Mouse (Mus musculus): ENCODE measurements around the gene Lbh.

Lbh gene

DNA sequence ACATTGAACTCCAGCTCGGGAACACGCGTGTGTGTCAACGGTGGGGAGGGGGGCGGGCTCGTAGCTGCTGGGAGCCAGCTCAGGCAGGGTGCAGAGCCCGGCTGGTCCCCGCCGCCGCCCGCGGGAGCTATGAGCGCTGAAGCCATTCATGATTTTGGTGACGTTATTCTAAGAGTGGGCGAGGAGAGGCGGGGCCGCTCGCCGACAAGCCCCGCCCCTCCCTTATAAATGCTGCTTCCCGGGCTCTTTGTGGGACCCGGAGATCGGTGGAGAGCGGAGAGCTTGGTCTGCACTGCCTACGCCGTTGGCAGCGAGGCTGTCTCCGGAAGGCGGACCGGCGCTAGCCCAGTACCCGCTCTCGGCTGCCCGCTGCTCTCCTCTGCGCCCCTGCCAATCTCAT is at the start of gene Lbh:
Gene Lbh (plus strand): TSS at position 253 of the 400 bp plus-strand sequence.
- DNase-seq (ENCODE audit: low spot score) = peak; percentile 80

DNA sequence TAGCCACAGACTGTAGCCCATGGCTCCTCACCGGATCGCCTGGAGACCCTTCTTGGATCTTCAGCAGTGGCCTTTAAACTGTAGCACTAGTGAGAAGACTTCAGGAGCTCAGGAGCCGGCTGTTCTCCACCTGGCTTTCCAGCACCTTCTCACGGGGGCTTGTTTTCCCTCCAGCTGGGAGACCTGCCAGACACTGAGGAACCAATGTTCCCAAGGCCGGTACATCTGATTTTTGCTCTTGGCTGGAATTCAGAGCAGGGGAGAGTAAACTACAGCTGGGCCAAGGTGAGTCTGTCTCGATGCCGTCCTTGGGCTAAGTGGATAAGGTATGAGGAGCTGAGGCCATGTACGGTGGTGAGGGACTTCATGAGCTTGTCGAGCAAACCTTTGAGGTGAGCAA is 39.1 kb upstream of the Lbh start:
- no peak for DNase-seq (ENCODE audit: low spot score)

DNA sequence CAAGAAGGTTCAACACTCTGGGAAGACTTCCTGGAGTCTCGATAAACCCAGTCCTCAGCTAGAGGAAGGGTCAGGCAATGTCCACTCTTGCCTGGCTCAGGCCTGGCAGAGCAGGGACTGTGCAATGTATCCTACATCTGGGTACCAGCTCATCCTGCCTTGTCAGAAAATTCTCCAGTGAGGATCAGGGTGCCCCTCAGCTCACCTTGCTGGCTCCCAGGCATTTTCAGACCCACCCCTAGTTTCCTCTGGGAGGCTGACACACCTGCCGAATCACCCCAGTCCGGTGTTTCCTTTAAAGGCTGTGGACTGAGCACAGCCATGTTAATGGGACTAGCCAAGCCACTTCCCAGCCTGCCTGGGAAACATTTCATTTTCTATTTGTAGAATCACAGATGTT is 37.9 kb upstream of the Lbh start:
- no peak for DNase-seq (ENCODE audit: low spot score)

DNA sequence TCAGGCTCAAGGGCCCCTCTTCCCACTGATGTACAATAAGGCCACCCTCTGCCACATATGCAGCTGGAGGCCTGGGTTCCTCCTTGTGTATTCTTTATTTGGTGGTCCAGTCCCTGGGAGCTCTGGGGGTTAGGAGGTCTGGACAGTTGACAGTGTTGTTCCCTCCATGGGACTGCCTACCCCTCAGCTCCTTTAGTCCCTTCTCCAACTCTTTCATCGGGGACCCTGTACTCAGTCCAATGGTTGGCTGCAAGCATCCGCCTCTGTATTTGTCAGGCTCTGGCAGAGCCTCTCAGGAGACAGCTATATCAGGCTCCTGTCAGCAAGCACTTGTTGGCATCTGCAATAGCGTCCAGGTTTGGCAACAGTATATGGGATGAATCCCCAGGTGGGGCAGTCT is 37.1 kb upstream of the Lbh start:
- no peak for DNase-seq (ENCODE audit: low spot score)

DNA sequence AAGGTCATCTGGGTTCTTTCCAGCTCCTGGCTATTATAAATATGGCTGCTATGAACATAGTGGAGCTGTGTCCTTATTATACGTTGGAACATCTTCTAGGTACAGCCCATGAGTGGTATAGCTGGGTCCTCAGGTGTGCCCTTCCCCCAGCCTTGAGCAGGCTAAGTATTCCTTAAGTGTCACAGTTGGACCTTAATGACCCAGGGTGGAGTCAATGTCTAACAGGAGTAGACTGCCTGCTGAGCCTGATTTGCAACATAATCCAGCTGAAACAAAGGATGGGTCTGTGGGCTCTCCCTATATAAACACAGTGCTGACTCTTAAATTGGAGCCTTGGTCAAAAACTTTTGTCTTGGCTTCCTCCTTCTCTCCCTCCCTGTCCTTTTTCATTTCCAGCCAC is 36.3 kb upstream of the Lbh start:
- DNase-seq (ENCODE audit: low spot score) = no peak

DNA sequence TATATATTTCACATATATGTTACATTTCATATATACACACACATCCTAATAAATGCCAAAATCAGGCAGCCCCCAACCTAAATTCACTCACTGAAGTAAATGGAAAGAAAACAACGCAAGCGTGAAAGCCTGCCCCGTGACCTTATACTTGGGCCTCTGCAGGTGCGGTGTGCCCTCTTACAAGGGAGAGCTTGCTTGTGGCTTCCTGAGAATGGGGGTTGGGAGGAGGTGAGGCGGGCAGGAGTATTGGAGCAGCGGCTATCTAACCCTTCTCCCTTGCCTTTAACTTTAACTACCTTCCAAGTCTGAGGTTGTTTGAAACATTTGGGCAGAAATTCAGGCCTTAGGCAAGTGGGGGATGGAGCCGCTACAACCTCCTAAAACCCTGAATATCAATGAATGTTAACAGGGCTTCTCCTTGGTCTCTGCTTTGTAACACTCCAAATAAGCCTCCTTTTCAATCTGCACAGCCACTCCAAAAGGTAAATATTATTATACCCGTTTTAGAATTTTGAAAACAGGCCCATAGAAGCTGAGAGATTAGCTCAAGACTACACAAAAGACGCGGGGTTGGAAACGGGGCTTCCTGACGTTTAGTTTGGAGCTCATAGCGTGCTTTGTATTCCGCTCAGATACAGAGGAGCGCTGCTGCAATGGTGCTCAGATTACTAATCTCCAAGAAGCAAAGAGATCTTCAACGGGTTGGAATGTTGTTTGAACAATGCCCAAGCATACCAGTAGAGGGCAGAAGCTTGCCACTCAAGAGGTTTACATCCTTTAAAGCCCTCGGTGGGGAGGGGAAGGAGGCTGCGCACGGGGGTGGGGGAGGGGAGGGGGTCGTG is 28.3 kb upstream of the Lbh start:
- DNase-seq (ENCODE audit: low spot score) = peak; percentile 30

DNA sequence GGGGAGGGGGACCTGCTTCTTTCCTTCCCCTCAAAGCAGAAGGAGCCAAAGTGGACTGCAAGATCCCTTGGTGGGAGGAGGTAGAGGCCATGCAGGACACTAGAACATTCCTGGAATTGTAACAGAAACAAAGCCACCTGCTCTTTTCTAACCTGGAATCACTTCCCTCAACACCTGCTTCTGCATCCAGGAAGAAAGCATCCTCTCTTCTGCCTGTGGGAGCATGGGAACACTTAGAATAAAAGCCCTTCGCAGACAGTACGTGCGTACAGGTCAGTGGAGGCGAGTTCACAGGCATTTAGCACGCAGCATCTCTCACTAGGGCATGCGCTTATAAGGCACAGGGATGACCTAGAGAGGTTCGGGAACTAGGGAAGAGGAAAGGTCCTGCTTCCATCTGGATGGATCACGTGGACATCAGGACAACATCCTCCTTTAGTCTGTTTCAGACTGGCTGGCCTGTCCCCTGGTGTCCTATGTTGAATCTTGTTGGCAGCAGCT is 27.7 kb upstream of the Lbh start:
- no peak for DNase-seq (ENCODE audit: low spot score)

DNA sequence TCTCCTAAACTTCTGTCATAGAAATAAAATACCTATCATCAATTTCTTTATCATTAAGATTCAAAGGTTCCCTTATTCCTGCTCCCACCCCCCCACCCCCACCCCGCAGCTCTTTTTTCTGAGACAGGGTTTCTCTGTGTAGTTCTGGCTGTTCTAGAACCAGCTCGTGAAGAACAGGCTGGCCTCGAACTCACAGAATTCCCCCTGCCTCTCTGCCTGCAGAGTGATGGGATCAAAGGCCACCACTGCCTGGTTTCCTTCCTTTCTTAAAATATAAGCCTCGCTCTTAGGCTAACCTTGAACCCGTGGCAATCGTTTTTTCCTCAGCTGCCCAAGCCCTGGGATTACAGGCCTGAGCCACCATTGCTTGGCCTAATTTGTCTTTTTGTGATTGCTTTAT is 26.5 kb upstream of the Lbh start:
- no peak for DNase-seq (ENCODE audit: low spot score)

DNA sequence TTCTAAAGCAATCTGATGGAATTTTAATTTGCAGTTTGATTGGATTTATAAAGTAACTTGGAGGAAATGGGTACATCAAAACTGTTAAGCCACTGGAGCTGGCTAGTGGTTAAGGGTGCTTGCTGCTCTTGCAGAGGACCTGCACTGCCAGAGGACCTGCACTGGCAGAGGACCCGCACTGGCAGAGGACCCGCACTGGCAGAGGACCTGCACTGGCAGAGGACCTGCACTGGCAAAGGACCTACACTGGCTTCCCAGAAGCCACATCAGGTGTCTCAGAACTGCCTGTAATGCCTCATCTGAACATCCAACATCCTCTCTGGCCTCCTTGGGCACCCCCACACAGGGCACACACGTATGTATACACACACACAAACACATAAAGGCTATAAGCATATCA is 22.6 kb upstream of the Lbh start:
- DNase-seq (ENCODE audit: low spot score) = no peak

DNA sequence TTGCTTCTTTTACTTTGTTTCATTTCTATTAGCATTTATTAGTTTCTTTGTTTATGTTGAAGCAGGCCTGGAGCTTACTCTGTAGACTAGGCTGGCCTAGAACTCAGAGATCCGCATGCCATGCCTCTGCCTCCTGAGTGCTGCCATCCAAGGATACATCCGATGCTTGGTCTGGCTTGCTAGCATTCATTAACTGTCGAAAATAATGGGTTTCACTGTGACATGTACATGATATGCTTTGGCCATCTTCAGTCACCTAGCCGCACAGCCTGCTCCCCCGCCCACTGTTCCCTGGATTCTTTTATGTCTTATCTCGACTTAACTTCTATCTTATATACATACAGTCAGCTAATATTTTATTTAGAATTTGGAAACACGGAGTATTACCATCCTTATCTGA is 21.0 kb upstream of the Lbh start:
- no peak for DNase-seq (ENCODE audit: low spot score)

DNA sequence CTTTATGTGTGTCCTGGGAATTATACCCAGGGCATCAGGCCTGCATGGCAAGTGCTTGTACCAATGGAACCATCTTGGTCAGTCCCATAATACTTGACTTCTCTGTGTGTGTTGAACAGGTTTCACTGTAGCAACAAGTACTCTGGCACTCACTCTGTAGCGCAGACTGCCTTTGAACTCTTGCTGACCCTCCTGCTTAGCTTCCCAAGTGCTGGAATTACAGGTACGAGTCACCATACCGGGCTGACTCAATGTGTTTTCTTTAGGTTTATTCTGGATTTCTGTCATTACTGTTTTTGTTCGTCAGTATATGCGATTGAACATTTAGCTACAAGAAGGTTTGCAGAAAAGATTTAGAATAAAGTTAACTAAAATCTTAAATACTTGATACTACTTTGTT is 20.1 kb upstream of the Lbh start:
- DNase-seq (ENCODE audit: low spot score) = no peak

DNA sequence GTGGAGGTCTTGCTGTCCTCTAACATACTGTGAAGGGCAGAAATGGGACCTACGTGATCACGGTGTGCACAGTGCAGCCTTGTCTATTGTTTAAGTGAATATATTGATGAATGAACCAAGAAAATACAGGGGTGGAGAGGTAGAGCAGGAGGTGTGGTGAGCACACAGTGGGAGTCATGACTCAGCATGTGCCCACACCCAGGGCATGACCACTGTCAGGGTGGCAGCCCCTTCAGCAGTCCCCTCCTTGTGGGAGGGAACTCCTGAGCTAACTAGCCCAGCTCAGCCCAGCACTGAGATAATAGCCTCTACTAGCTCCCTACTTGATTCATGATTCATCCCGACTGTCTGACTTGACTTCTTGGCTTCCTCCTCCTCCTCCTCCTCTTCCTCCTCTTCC is 19.3 kb upstream of the Lbh start:
- DNase-seq (ENCODE audit: low spot score) = no peak

DNA sequence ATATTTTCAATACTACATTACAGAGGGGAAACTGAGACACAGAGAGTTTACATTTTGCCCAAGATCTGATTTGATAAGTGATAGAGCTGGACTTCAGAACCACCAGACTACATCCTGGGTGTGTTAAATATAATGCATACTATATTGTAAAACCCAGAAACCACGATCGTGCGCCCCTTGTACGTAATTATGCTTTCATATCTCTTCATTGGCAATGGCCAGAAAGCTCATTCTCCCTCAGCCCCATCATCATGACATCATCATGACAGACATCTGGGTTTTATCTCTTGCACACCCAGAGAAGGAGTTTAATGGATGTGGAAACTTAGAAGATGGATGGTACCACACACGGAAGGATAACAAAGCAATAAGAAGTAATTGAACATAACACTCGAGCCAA is 17.1 kb upstream of the Lbh start:
- DNase-seq (ENCODE audit: low spot score) = no peak

DNA sequence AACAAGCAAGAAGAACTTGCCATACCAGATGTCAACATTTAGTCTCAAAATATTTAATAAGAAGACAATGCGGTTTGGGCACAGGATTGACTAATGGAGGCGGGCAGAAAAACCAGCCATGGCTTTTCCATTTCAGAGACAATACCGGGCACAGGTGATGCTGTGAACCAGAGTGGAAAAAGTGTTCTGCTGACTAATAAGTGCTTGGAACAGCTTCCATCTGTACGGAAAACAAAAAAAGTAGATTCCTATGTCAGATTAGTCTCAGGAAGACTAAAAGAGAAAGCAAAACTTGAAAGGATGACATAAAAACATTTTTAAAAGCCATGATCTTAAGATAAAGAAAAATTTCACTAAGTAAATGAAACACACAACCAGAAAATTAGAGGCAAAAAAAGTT is 16.4 kb upstream of the Lbh start:
- no peak for DNase-seq (ENCODE audit: low spot score)

DNA sequence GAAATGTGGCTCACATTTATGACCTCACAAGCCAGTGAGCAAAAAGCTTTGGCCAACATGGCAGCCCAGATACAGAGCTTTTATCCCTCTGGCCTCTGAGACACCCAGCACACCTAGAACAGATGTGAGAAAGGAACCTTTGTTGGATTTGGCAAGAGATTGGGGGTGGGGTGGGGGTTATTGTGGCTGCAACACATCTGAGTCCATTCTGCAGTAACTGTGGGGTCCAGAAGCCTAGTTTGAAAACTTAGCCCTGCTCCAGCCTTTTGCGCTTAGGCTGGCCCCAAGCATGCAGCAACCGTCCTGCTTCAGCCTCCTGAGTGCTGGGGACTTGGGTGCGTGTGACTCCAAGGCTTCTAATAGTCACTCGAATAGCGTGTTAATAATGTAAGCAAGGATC is 14.8 kb upstream of the Lbh start:
- DNase-seq (ENCODE audit: low spot score) = no peak

DNA sequence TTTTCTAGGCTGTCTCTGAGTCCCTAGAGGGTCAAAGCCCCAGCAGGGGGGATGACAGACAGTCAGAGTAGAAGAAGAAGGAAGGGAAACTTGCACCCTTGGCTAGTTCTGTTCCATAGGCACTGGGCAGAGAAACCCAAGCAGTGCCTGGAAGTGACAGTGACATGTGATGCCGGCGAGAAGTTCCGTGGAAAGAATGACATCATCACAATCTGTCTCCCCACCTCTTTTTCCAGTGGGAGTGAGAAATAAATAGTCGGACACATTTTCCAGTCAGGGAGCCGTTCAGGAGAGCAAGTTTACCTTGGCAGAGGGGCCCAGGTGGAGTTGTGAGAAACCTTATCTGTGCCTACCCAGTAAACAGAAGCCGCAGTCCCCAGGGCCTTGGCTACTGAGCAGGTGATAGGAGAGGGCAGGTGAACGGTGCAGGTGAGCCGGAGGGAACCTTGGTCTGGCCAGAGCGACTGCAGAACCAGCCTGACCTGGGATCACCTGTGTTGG is 14.1 kb upstream of the Lbh start:
- no peak for DNase-seq (ENCODE audit: low spot score)

DNA sequence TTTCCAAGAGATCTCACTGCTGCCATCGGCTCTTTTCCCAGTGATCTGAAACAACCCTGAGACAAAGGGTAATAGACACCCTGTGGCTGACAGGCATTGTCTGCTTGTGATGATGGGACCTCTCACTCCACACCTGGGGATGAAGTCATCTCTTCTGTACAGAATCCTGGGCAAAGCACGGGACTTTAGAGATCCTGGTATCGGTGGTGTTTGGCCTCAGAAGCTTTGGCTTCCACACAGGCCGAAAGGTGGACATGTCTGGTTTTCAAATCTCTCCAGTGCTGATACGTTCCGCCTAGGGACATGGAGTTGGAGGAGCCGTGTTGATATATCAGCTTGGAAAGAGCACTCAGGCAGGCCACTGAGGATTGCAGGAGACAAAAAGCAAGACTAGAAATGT is 13.2 kb upstream of the Lbh start:
- no peak for DNase-seq (ENCODE audit: low spot score)

DNA sequence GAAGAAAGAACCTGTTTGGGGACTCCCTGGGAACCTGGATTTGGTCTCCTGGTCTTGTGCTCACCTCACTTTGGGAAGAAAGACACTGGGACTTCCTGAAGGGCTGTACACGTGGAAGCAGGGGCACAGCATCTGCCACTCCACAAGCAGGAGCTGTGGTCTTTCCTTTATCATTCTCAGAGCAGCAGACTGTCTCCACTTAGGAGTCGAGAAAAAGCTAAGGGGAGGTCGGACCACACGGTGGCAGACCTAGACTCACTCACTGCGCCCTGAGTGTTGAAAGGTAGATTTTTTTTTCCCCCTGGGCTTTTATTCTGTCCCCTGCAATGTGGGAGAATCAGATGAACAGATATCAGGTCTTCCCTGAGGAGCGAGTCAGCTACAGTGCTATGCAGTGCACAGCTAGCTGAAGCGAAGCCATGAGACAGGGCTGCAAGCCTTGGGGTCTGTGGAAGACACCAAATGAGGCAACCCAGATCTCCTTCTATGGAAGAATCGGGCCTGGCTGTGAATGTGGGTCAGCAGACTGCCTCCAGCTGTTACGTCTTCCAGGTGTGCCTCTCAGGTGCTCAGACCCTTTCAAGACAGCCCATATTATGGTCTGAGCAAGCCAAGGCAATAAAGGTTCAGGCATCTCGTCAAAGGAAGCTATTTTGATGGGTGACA is 11.7 kb upstream of the Lbh start:
- DNase-seq (ENCODE audit: low spot score) = no peak

DNA sequence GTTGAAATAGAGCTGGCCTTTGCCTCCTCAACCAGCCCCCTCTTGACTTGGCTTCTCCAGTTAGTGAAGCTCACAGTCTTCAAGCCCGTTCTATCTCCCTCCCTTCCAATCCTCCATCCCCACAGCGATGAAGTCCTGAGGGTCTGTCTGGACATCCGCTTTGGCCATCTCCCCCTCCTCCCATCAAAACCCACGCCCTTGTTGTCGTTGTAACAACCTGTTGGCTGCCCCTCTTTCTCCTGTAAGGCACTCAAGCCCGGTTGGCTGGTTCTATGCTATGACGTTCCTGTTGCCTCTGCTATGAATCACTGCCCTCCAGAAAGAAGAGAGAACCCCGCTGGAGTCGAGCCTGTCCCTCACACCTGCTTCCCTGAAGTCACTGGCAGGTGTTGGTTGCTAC is 10.9 kb upstream of the Lbh start:
- DNase-seq (ENCODE audit: low spot score) = no peak

DNA sequence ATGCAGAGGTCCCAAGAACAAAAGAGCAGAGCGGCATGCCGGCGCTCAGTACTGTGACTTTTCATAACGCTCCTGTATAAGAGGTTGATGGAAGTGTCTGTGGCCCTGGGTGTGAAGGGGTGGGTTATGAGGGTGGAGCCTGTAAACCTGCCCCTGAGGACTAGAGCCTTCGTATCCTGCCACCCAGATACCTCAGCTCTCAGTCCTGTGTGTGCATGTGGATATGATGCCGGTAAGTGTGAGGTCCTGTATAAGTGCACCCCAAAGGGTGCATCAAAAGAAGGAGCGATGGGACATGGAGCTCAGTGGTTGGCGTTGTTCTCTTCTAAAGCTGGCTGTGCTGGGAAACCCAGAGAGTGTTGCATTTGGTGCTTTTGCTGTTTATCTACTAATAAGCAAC is 10.3 kb upstream of the Lbh start:
- no peak for DNase-seq (ENCODE audit: low spot score)

DNA sequence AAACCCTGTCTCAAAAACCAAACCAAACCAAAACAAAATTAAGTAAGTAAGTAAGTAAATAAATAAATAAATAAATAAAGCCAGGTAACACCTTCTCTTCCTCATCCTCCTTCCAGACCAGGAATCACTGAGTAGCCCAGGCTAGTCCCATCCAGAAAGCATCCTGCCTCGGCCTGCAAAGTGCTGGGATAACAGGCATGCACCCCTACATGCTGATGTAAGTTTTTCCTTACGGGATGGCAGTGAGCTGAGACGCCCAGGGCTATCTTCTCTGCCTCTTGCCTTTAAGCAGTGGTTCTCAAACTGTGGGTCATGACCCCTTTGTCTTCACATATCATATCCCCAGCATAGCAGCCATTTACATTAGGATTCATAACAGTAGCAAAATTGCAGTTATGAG is 9.5 kb upstream of the Lbh start:
- no peak for DNase-seq (ENCODE audit: low spot score)

DNA sequence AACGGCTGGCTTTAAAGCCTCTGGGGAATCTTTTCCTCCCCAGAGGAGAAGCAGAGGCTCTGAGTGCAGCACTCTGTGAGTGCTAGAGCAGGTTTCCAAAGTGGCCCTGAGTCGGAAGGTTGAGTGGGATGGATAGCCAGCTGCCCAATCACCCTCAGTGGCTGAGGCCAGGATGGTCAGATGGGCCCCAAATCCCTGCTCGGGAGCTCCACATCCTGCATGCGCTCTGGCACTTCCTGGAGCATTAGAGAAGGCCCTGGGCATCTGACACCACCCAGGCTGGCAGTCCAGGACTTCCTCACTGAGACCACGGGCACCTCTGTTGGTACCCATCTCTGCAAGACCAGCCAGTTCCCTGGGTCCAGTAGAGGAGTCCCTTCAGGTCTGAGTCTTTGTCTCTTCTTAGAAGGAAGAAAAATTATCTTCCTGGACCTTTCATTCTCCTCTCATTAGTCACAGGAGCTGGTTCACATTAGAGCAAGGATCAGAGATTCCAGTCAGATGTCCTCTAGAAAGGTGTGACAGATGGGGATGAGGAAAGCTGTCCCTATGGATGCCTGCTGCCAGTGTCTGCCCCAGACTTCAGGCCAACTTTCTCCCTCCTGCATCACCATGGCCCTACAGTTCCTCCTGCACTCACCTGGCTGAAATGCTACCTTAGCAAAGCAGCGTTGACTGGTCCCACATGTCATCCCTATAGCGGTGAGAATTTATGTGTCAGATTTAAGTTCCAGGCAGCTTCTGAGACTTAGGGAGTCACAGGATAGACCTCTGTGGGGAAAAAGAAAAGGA is 8.8 kb upstream of the Lbh start:
- DNase-seq (ENCODE audit: low spot score) = no peak

DNA sequence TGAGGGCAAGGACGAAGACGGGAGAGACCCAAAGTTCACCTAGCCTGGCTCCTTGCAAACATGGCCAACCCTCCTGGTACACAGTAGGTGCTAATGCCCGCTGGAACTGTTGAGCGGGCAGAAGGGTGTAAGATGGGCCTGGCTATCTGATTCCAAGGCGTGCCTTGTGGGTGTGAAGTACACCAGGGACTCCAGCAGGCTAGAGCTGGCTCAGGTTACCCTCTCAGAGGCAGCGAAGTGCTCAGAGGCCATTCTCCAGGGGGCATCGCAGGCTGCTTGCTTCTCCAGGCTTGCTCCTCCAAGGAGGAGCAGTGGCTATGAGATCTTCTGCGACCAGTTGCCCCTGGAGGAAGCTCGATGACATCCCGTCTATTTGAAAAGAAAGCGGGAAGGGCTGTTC is 6.8 kb upstream of the Lbh start:
- DNase-seq (ENCODE audit: low spot score) = no peak

Measured in yolk sac, embryonic 10.5 days (tissue).